ENCODE assay signal across 8 mouse cellular contexts in the genomic region with DNA sequence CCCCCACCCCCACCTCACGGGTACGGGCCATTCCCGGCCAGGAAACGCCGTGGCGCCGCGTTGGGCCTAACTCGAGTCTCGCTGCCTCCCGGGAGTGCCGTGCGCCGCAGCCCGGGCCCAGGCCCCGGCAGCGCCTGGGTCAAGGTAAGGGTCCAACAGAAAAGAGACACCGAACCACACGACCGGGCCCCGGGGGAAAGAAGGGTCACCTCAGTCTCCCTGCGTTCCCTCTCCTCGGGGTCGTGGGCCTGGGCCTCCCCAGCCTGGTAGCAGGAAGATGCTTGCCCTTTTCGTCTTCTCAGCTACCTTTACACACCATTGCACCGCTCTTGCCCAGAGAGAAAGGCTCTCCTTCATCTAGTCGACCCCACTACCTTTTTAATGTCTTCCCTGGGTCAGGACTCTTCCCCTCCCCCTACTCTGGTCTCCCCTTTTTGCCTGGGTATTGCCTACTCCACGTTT. TPM values are rescaled to one million over a fixed set of nuclear protein-coding genes. Genes with fewer than 3 reads are reported as not detected.
DNase-seq lines count a peak whose midpoint lies in the region; ATAC-seq lines count a peak whose summit lies in the region.

No protein-coding gene starts in this region.

- WGBS in hindbrain, embryonic 12.5 days = under 1% methylated on average over 28 of the region's 28 CpGs
- WGBS in midbrain, embryonic 13.5 days = under 1% methylated on average over 28 of the region's 28 CpGs

- no peak; the same call in 1 of the 2 replicates for ATAC-seq in hindbrain, embryonic 12.5 days (ENCODE audit: low FRiP score)
- no peak for ATAC-seq in midbrain, embryonic 13.5 days
- no peak for ATAC-seq in granulocyte monocyte progenitor cell, adult 5-6 weeks (replicated peaks; ENCODE audit: poor library complexity, severe bottlenecking)

- no peaks in the 10 kb centered on the region for H3K36me3 ChIP-seq in hindbrain, embryonic 12.5 days
- H3K36me3 ChIP-seq in midbrain, embryonic 13.5 days = no peaks in the 10 kb centered on the region

- H3K9me3 ChIP-seq in hindbrain, embryonic 12.5 days (replicated peaks) = no peaks in the 10 kb centered on the region
- no peaks in the 10 kb centered on the region for H3K9me3 ChIP-seq in midbrain, embryonic 13.5 days

- H3K9ac ChIP-seq in hindbrain, embryonic 12.5 days = peak overlapping the region; percentile 98
- peak overlapping the region; percentile 99 for H3K9ac ChIP-seq in midbrain, embryonic 13.5 days (replicated peaks)

- DNase-seq in kidney, adult 9 months = peak; percentile 54
- no peak for DNase-seq in kidney, postnatal 25 days
- DNase-seq in R1 (ENCODE audit: low read depth, low spot score) = peak; percentile 63
- no peak for DNase-seq in layer of hippocampus, postnatal 36 days
- DNase-seq in right cerebral cortex, postnatal 4 days = no peak

- H3K4me3 ChIP-seq in hindbrain, embryonic 12.5 days = peak overlapping the region; percentile 93
- peak overlapping the region; percentile 96 for H3K4me3 ChIP-seq in midbrain, embryonic 13.5 days (replicated peaks)

- H3K4me2 ChIP-seq in hindbrain, embryonic 12.5 days (replicated peaks) = peak overlapping the region; percentile 94
- H3K4me2 ChIP-seq in midbrain, embryonic 13.5 days (replicated peaks) = peak overlapping the region; percentile 93

- no peaks in the 10 kb centered on the region for H3K27me3 ChIP-seq in hindbrain, embryonic 12.5 days
- H3K27me3 ChIP-seq in midbrain, embryonic 13.5 days = no peaks in the 10 kb centered on the region

- H3K4me1 ChIP-seq in hindbrain, embryonic 12.5 days = peaks cover 43% of the 10 kb centered on the region
- H3K4me1 ChIP-seq in midbrain, embryonic 13.5 days (replicated peaks) = peaks cover 66% of the 10 kb centered on the region

- H3K27ac ChIP-seq in hindbrain, embryonic 12.5 days = peak overlapping the region; percentile 99
- peak overlapping the region; percentile 100 for H3K27ac ChIP-seq in midbrain, embryonic 13.5 days

RNA-seq across cellular contexts. Expression of a gene that starts 0.4 kb away (rescaled TPM):
- polyA plus RNA-seq in hindbrain, embryonic 12.5 days (2016; fragmentation: Nextera tagmentation; extraction: Ambion mirVana) = 67.1 and 74.1 TPM in 2 replicates
- 56.6 and 58.5 TPM in 2 replicates for polyA plus RNA-seq in midbrain, embryonic 13.5 days (2015; fragmentation: Nextera tagmentation; extraction: Ambion mirVana)
- total RNA-seq in layer of hippocampus, postnatal 36 days (2021) = 100 to 1,000 TPM; 103 to 117 TPM
- 114 and 124 TPM in 2 replicates for total RNA-seq in granulocyte monocyte progenitor cell, adult 5-6 weeks (2014; fragmentation: Nextera tagmentation)
- 64.8 and 64.9 TPM in 2 replicates for total RNA-seq in granulocyte monocyte progenitor cell, adult 5-6 weeks (2017)

RNA-seq across cellular contexts. Expression of a gene that starts 31.6 kb away (rescaled TPM):
- polyA plus RNA-seq in hindbrain, embryonic 12.5 days (2016; fragmentation: Nextera tagmentation; extraction: Ambion mirVana) = 56.6 and 63.3 TPM in 2 replicates
- polyA plus RNA-seq in midbrain, embryonic 13.5 days (2015; fragmentation: Nextera tagmentation; extraction: Ambion mirVana) = 57.0 and 59.0 TPM in 2 replicates
- 10 to 100 TPM; 33.1 to 42.0 TPM for total RNA-seq in layer of hippocampus, postnatal 36 days (2021)
- 52.4 and 77.4 TPM in 2 replicates for total RNA-seq in granulocyte monocyte progenitor cell, adult 5-6 weeks (2014; fragmentation: Nextera tagmentation)
- 51.5 and 73.9 TPM in 2 replicates for total RNA-seq in granulocyte monocyte progenitor cell, adult 5-6 weeks (2017)

Comparison
In these comparisons a context has a peak if more than half of its experiments do, and no peak if none do; other contexts are left out.
1. DNase-seq: peak in kidney, adult 9 months (single experiment) and R1 (single experiment); none in kidney, postnatal 25 days (0 of 2), layer of hippocampus, postnatal 36 days (0 of 2) and right cerebral cortex, postnatal 4 days (single experiment).